Mouse (Mus musculus) neural tube, embryonic 13.5 days (tissue): ENCODE data around the gene Pde4c. TPM values are rescaled to one million over a fixed set of nuclear protein-coding genes. Genes with fewer than 3 reads are reported as not detected.

Source experiments
- ATAC-seq: fragments of 200-750 bp; cut with Nextera tagmentation; 2 replicates; pipeline ENCODE4 v1.8.0; 2017; ENCODE audit warnings: low read depth, mild to moderate bottlenecking, moderate TSS enrichment, moderate library complexity
- H3K27ac ChIP-seq: fragments of 300-500 bp; sonication (generic); replicated peaks from 2 replicates; pipeline ENCODE4 v1.5.1; 2015; ENCODE audit warnings: moderate library complexity, mild to moderate bottlenecking, inconsistent platforms
- H3K27me3 ChIP-seq: fragments of 300-500 bp; sonication (generic); 2 replicates; pipeline ENCODE4 v1.6.1; 2015; ENCODE audit warnings: mild to moderate bottlenecking, inconsistent platforms
- H3K36me3 ChIP-seq: fragments of 300-500 bp; sonication (generic); 2 replicates; pipeline ENCODE4 v1.6.1; 2015; ENCODE audit warnings: mild to moderate bottlenecking, inconsistent platforms
- H3K4me1 ChIP-seq: fragments of 300-500 bp; sonication (generic); replicated peaks from 2 replicates; pipeline ENCODE4 v1.6.1; 2015; ENCODE audit warnings: inconsistent platforms
- H3K4me2 ChIP-seq: fragments of 300-500 bp; sonication (generic); 2 replicates; pipeline ENCODE4 v1.6.1; 2015; ENCODE audit warnings: inconsistent platforms, mild to moderate bottlenecking, moderate library complexity
- H3K4me3 ChIP-seq: fragments of 300-500 bp; sonication (generic); 2 replicates; pipeline ENCODE4 v1.5.1; 2015; ENCODE audit warnings: mild to moderate bottlenecking, inconsistent platforms
- H3K9ac ChIP-seq: fragments of 300-500 bp; sonication (generic); 2 replicates; pipeline ENCODE4 v1.6.1; 2015; ENCODE audit warnings: moderate library complexity, mild to moderate bottlenecking, inconsistent platforms
- H3K9me3 ChIP-seq: fragments of 300-500 bp; sonication (generic); 2 replicates; pipeline ENCODE4 v1.6.1; 2016; ENCODE audit warnings: inconsistent platforms
- WGBS: fragments of 180-500 bp; shearing (Covaris S2); methylation state at CpG from one replicate; pipeline ENCODE4 v1.1.7; 2015; 5-methylcytosine and 5-hydroxymethylcytosine counted together
- polyA plus RNA-seq: library from polyadenylated mRNA; unstranded; fragments of >200 nt; fragmentation: Nextera tagmentation; extraction: Ambion mirVana; gene quantifications from 2 replicates; pipeline ENCODE4 v1.2.1, GENCODE M21; 2015

Pde4c gene
- polyA plus RNA-seq, 1 experiment from 2014 or later = 0.18 TPM

DNA sequence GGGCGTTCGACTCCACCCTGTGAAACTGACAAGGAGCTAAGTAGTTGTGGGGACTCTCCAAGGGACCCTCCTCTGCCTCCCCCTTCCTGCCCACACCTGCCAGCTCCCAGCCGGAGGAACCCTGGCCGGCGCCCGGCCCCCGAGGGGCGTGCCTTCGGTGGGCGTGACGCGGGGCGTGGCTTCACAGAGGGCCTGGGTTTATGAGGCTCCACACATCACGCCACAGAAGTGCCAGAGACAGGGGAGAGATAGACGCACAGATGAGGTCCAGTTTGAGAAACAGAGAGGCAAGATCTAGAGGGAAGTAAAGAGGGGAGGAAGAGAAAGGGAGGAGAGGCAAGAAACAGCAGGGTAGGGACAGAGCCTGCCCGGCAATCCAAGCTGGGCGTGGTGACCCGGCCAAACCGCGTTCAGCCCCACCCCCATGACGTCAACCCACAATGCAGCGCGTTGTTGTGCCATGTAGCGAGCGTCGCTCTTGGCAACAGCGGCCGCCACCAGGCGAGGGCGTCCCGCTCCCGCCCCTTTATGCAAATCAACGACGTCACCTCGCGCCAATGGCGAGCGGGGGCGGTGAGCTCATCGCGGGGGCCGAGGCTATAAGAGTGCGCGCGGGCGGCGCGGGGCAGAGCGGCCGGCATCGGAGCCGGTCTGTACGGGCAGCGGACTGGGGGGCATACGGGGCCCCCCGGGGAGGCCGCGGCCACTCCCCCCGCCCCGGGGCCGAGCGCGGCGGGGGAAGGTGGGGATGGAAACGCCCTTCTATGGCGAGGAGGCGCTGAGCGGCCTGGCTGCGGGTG lies 25.0 kb upstream of the Pde4c start, which contains the start of gene Jund:
Gene Jund (plus strand): TSS at position 640 of the 800 bp plus-strand sequence.
- Histone ChIP-seq H3K9me3 (no peaks in the 10 kb centered on the region), H3K9ac (peak within 1 kb of the TSS; percentile 100), H3K27ac (peak within 1 kb of the TSS; percentile 99), H3K27me3 (no peaks in the 10 kb centered on the region), H3K4me2 (peak within 1 kb of the TSS; percentile 89), H3K4me1 (peaks cover 63% of the 10 kb centered on the region), H3K4me3 (peak within 1 kb of the TSS; percentile 97), H3K36me3 (peaks cover 16% of the 10 kb centered on the region)
- peak; percentile 88 for ATAC-seq
- under 1% methylated on average over 69 of the region's 69 CpGs for WGBS

DNA sequence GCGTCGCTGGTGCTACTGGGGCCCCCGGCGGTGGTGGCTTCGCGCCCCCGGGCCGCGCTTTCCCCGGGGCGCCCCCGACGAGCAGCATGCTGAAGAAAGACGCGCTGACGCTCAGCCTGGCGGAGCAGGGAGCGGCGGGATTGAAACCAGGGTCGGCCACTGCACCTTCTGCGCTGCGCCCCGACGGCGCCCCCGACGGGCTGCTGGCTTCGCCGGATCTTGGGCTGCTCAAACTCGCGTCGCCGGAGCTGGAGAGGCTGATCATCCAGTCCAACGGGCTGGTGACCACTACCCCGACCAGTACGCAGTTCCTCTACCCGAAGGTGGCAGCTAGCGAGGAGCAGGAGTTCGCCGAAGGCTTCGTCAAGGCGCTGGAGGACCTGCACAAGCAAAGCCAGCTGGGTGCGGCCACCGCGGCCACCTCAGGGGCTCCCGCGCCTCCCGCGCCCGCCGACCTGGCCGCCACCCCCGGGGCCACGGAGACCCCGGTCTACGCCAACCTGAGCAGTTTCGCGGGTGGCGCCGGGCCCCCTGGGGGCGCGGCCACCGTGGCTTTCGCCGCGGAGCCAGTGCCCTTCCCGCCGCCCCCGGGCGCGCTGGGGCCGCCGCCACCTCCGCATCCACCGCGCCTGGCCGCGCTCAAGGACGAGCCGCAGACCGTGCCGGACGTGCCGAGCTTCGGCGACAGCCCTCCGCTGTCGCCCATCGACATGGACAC lies 24.2 kb upstream of the Pde4c start:
- peaks cover 71% of the 10 kb centered on the region for H3K4me1 ChIP-seq
- H3K4me2 ChIP-seq = peak overlapping the region; percentile 89
- peak overlapping the region; percentile 100 for H3K9ac ChIP-seq
- ATAC-seq = peak; percentile 25
- peak overlapping the region; percentile 97 for H3K4me3 ChIP-seq
- under 1% methylated on average over 89 of the region's 89 CpGs for WGBS
- peak overlapping the region; percentile 99 for H3K27ac ChIP-seq
- H3K36me3 ChIP-seq = peaks cover 23% of the 10 kb centered on the region
- no peaks in the 10 kb centered on the region for H3K27me3 ChIP-seq
- H3K9me3 ChIP-seq = no peaks in the 10 kb centered on the region

DNA sequence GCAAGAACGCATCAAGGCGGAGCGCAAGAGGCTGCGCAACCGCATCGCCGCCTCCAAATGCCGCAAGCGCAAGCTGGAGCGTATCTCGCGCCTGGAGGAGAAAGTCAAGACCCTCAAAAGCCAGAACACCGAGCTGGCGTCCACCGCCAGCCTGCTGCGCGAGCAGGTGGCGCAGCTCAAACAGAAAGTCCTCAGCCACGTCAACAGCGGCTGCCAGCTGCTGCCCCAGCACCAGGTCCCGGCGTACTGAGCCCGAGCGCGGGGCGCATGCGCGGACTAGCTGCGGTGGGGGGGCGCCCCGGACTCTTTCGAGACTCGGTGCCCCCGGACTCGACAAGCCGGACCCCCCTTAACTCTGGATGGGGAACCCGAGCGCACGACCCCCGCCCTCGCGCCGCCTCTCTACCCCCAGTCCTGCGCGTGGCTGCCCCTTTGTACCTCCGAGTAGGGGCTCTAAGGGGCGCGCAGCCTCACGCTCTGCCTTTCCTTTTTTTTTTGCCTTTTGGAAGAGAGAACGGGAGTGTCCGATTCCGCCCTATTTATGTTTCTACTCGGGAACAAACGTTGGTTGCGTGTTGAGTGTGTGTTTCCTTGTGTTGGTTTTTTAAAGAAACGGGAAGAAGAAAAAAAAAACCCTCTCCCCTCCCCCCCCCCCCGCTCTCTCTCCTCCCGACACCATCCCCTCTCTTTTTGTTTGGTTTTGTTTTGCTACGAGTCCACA lies 23.5 kb upstream of the Pde4c start:
- H3K4me3 ChIP-seq = peak overlapping the region; percentile 97
- H3K4me2 ChIP-seq = peak overlapping the region; percentile 89
- peak overlapping the region; percentile 99 for H3K27ac ChIP-seq
- no peaks in the 10 kb centered on the region for H3K9me3 ChIP-seq
- 0 out of 2 replicates have a peak, but pooled peaks have one; percentile 4 for ATAC-seq
- H3K36me3 ChIP-seq = peaks cover 24% of the 10 kb centered on the region
- H3K4me1 ChIP-seq = peaks cover 70% of the 10 kb centered on the region
- no peaks in the 10 kb centered on the region for H3K27me3 ChIP-seq
- H3K9ac ChIP-seq = peak overlapping the region; percentile 100
- WGBS = 1% methylated on average over 58 of the region's 59 CpGs

DNA sequence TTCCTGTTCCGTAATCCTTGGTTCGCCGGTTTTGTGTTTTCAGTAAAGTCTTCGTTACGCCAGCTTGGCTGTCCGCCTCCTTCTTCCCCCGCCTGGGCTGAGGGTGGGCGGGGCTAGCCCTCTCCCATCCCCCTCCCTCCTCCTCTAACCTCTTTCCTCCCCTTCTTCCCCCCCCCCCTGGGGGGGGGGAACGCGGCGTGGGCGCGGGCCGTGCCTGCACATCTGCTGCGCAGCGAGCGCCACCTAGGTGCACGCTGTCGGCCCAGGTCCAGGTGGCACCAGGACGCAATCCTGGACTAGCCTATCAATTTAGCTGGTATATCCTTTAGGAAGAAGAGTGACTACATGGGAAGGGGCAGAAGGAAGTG lies 23.0 kb upstream of the Pde4c start:
- ATAC-seq = peak; percentile 25
- H3K9me3 ChIP-seq = no peaks in the 10 kb centered on the region
- peak overlapping the region; percentile 99 for H3K27ac ChIP-seq
- peaks cover 65% of the 10 kb centered on the region for H3K4me1 ChIP-seq
- no peaks in the 10 kb centered on the region for H3K27me3 ChIP-seq
- H3K9ac ChIP-seq = peak overlapping the region; percentile 100
- peak overlapping the region; percentile 89 for H3K4me2 ChIP-seq
- WGBS = 0% methylated on average over 19 of the region's 20 CpGs
- peak overlapping the region; percentile 97 for H3K4me3 ChIP-seq
- H3K36me3 ChIP-seq = peaks cover 24% of the 10 kb centered on the region

DNA sequence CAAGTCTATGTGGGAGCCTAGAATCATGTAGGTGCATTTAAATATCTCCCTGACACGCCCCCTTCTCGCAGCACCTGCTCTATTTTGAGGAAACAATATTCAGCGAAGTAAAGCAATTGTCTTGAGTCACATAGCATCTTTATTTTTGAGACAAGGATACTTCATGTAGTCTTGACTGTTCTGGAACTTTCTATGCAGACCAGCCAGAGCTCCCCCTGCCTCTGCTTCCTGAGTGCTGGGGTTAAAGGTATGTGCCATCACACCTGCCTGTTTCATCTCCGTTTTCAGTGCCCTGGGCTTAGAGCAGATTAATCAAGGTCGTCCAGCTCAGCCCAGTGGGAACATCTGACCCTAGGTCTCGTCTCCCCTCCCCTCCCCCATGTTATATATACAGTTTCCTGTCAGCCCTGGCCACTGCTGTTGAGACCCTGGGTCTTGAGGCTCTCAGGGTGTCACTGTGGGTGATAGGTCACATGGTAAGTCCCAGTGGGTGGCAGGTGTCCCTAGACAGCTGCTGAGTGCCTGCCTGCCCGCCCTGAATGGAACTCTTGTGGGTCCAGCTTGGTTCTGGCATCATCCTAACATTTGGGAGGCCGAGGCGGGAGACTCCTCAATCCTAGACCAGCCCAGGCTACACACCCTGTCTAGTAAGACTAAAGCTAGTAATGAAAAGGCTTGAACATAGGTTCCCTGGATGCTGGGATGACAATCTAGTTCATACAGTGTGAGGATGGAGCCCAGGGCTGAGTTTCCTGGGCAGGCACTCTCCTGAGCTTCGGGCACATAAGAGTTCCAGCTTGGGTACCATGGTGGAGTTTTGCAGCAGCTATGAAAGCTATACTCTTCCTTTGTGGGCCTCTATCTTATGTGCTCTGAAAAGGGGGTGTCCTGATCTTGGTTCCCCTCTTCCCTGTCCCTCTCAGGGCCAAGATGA lies 22.2 kb upstream of the Pde4c start:
- 53% methylated on average over 10 of the region's 10 CpGs for WGBS
- no peaks in the 10 kb centered on the region for H3K9me3 ChIP-seq
- no peak for ATAC-seq
- H3K9ac ChIP-seq = peak overlapping the region; percentile 100
- H3K4me1 ChIP-seq = peaks cover 57% of the 10 kb centered on the region
- peak overlapping the region; percentile 99 for H3K27ac ChIP-seq
- peak overlapping the region; percentile 89 for H3K4me2 ChIP-seq
- H3K27me3 ChIP-seq = no peaks in the 10 kb centered on the region
- H3K4me3 ChIP-seq = peak overlapping the region; percentile 97
- H3K36me3 ChIP-seq = peaks cover 24% of the 10 kb centered on the region

DNA sequence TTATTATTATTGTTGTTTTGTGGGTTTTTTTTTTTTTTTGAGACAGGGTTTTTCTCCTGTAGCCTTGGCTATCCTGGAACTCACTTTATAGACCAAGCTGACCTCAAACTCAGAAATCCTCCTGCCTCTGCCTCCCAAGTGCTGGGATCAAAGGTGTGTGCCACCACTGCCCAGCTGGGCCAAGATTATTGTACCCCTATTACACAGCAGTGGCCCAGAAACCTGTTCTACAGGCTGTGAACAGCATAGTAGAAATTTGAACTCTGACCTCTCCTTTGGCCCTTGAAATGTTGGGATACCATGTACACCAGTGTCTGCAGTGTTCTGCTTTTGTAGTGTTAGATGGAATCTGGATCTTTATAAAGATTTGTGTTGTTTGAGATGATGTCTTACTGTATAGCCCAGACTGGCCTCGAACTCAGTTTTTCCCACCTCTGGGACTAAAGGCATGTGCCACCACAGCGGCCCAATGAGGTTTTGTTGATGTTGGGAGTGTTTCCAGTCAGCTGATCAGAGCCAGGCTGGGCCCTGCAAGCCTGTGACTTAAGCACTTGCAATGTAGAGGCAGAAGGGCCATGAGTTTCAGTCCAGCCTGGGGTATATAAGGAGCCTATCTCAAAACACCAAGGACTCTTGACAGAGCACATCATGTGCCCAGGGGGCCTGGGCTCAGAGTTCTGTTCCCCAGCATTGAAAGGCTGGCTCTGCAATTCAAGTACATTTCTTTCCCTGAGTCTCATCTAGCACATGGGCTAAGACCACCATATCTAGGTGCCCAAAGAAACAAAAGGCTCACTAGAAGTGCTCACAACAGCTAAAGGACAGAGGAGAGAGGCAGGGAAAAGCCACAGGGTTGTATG lies 21.3 kb upstream of the Pde4c start:
- Histone ChIP-seq H3K27me3 (no peaks in the 10 kb centered on the region), H3K9ac (peak overlapping the region; percentile 100), H3K9me3 (no peaks in the 10 kb centered on the region), H3K27ac (0 out of 2 replicates have a peak overlapping the region, but pooled peaks have one; percentile 24), H3K36me3 (peaks cover 24% of the 10 kb centered on the region), H3K4me2 (peak overlapping the region; percentile 89), H3K4me1 (peaks cover 48% of the 10 kb centered on the region), H3K4me3 (peak overlapping the region; percentile 97)
- WGBS = 86% methylated on average over 2 of the region's 2 CpGs
- no peak for ATAC-seq

DNA sequence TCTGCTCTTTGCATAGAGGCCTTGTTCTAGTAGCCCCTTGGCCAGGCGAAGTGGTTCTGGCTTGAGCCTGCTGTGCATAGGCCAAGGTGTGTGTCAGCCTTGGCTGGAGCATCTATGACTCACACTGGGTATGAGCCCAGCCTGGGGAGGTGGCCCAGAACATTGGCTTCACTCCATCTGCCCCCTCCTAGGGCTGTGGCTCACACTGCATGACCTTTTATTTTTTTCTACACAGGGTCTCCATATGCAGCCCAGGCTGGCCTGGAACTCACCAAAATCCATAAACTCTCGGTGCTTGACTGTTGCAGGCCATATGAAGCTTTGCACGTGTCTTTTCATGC lies 20.7 kb upstream of the Pde4c start:
- peak overlapping the region; percentile 89 for H3K4me2 ChIP-seq
- H3K9me3 ChIP-seq = no peaks in the 10 kb centered on the region
- 0 out of 2 replicates have a peak overlapping the region, but pooled peaks have one; percentile 24 for H3K27ac ChIP-seq
- peak overlapping the region; percentile 100 for H3K9ac ChIP-seq
- WGBS = 87% methylated on average over 3 of the region's 3 CpGs
- peak overlapping the region; percentile 97; the same call in 1 of the 2 replicates for H3K4me3 ChIP-seq
- peaks cover 24% of the 10 kb centered on the region for H3K36me3 ChIP-seq
- H3K4me1 ChIP-seq = peaks cover 42% of the 10 kb centered on the region
- H3K27me3 ChIP-seq = no peaks in the 10 kb centered on the region
- no peak for ATAC-seq

DNA sequence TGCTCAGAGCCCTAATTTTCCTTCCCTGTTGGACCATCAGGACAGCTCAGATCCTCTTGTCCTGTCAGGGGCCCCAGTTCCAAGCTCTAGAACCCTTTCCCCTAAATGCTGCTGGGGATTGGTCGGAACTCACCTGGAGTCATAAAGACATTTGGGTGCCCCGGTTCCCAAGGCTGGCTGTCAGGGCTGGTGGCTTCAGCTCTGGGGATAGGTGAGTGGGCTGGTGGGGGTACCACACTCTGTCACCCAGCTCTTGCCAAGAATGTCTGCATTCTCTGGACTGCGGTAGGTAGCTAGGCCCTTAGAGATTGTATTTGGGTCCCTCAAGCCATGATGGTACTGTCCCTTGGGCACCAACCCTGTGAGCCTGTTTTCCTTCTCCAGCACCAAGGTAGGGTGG lies 20.2 kb upstream of the Pde4c start, which contains the start of gene Iqcn:
Gene Iqcn (plus strand): TSS at position 171 of the 400 bp plus-strand sequence.
- Histone ChIP-seq H3K4me3 (peak within 1 kb of the TSS; percentile 97), H3K9ac (peak within 1 kb of the TSS; percentile 100)
- ATAC-seq = no peak

DNA sequence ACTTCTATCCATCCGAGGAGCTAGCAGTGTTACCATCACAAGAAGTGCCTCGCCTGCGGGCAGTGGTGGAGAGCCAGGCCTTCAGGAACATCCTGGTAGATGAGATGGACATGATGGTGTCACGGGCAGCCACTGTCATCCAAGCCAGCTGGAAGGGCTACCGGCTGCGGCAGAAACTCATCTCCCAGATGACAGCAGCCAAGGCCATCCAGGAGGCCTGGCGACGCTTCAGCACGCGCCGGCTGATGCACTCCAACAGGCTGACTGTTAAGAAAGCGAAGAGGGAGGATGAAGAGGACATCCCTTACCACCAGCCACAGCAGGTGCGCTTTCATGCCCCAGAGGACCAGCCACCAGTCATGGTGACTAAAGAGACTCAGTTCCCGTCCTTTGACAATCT lies 15.2 kb upstream of the Pde4c start:
- Histone ChIP-seq H3K9ac (no peak overlapping the region), H3K4me2 (no peak overlapping the region), H3K27ac (no peak overlapping the region), H3K4me3 (no peak overlapping the region), H3K27me3 (no peaks in the 10 kb centered on the region), H3K9me3 (no peaks in the 10 kb centered on the region), H3K36me3 (peaks cover 17% of the 10 kb centered on the region), H3K4me1 (peaks cover 11% of the 10 kb centered on the region)
- 91% methylated on average over 14 of the region's 14 CpGs for WGBS
- no peak for ATAC-seq

More for the DNA sequence above, 20.2 kb upstream of the Pde4c start, which contains the start of gene Iqcn:
- 89% methylated on average over 3 of the region's 3 CpGs for WGBS
- 0 out of 2 replicates have a peak within 1 kb of the TSS, but pooled peaks have one; percentile 24 for H3K27ac ChIP-seq
- no peaks in the 10 kb centered on the region for H3K9me3 ChIP-seq
- H3K4me2 ChIP-seq = peak within 1 kb of the TSS; percentile 89
- H3K4me1 ChIP-seq = peaks cover 38% of the 10 kb centered on the region
- no peaks in the 10 kb centered on the region for H3K27me3 ChIP-seq
- peaks cover 24% of the 10 kb centered on the region for H3K36me3 ChIP-seq

DNA sequence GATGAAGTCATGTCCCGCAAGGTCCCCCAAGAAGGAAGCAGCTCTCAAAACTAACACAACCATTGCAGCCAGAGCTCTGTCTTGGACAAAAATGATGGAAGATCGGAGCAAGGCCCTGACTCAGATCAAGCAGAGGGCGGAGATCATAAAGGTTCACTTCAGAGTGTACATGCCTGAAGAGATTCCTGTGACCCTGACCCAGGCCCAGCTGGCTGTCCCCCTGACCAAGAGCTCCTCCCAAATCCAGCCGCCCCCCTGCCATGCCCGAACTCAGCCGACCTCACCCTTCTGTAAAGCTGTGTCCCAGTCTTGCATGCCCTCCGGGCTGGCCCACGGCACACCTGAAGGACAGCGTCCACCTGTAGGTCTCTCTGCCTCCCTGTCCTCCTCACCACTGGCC lies 13.7 kb upstream of the Pde4c start:
- no peaks in the 10 kb centered on the region for H3K9me3 ChIP-seq
- no peak overlapping the region for H3K4me2 ChIP-seq
- no peaks in the 10 kb centered on the region for H3K4me1 ChIP-seq
- ATAC-seq = no peak
- H3K36me3 ChIP-seq = 0 out of 2 replicates have a peak, but pooled peaks cover 6% of the 10 kb centered on the region
- H3K27ac ChIP-seq = no peak overlapping the region
- WGBS = 93% methylated on average over 9 of the region's 9 CpGs
- no peak overlapping the region for H3K4me3 ChIP-seq
- no peaks in the 10 kb centered on the region for H3K27me3 ChIP-seq
- H3K9ac ChIP-seq = no peak overlapping the region
